In the genomic region with DNA sequence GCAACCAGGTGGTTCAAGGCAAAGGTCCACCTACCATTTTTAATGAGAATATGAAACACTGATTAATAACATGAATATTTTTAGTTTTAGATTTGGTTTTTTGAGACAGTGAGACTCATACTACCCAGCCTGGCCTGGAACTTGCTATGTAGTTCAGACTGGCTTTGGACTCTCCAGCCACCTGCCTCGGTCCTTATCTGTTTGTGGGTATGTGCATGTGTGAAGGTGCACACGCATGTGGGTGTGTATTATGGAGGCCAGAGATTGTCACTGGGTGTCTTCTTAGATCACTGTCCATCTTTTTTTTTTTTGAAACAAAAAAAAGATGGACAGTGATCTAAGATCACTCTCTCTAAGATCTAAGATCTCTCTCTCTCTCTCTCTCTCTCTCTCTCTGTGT, we compare ENCODE assay signal across 23 mouse cellular contexts. TPM values are rescaled to one million over a fixed set of nuclear protein-coding genes. Genes with fewer than 3 reads are reported as not detected.
DNase-seq lines count a peak whose midpoint lies in the region; ATAC-seq lines count a peak whose summit lies in the region.
"Had no signal": no experiment of that assay in that cellular context is flagged by ENCODE, and none has a peak within 500 bp of the region (broad histone marks: within the 10 kb centered on the region; RNA-seq: fewer than 3 reads in every experiment).

No protein-coding gene starts in this region.

- WGBS in liver, embryonic 13.5 days (ENCODE audit: insufficient replicate concordance), result 25% methylated on average over 2 of the region's 2 CpGs
- WGBS in liver, embryonic 12.5 days (ENCODE audit: insufficient replicate concordance), result 28% methylated on average over 2 of the region's 2 CpGs
- WGBS in liver, embryonic 16.5 days (ENCODE audit: insufficient replicate concordance), result 32% methylated on average over 2 of the region's 2 CpGs
- 90% methylated on average over 2 of the region's 2 CpGs for WGBS in midbrain, embryonic 16.5 days

- peaks cover 34% of the 10 kb centered on the region for H3K36me3 ChIP-seq in liver, embryonic 13.5 days
- peaks cover 49% of the 10 kb centered on the region for H3K36me3 ChIP-seq in liver, embryonic 12.5 days
- H3K36me3 ChIP-seq in liver, embryonic 16.5 days (ENCODE audit: control insufficient read depth, insufficient read depth), result peaks cover 8% of the 10 kb centered on the region
- 0 out of 2 replicates have a peak, but pooled peaks cover 3% of the 10 kb centered on the region for H3K36me3 ChIP-seq in midbrain, embryonic 16.5 days (ENCODE audit: control insufficient read depth, insufficient read depth, low read length)

- H3K27me3 ChIP-seq in liver, embryonic 13.5 days, result no peaks in the 10 kb centered on the region
- no peaks in the 10 kb centered on the region for H3K27me3 ChIP-seq in liver, embryonic 12.5 days (replicated peaks)
- H3K27me3 ChIP-seq in liver, embryonic 16.5 days (ENCODE audit: control insufficient read depth, insufficient read depth, low read depth, low read length), result no peaks in the 10 kb centered on the region
- no peaks in the 10 kb centered on the region for H3K27me3 ChIP-seq in midbrain, embryonic 16.5 days (ENCODE audit: control insufficient read depth, insufficient read depth, low read depth, low read length)
- H3K27me3 ChIP-seq: CH12.LX, Patski had no signal

- no peak for DNase-seq in liver, embryonic 13.5 days
- no peak for DNase-seq in liver
- DNase-seq in adrenal gland, postnatal 4 days (ENCODE audit: low spot score in 2 of 2), result no peak
- DNase-seq: adrenal gland, adult 2 months; adrenal gland, adult 8-10 months; adrenal gland, postnatal 10 days; adrenal gland, postnatal 14 days; adrenal gland, postnatal 25 days; adrenal gland, postnatal 36 days; B cell, adult 2 months; cerebellum, adult 11 months; cerebellum, adult 11-12 months; cerebellum, adult 18-20 months had no signal

- no peak overlapping the region for H3K4me2 ChIP-seq in liver, embryonic 13.5 days
- H3K4me2 ChIP-seq in liver, embryonic 12.5 days, result no peak overlapping the region
- no peak overlapping the region for H3K4me2 ChIP-seq in liver, embryonic 16.5 days (ENCODE audit: low read depth, low read length)
- H3K4me2 ChIP-seq in midbrain, embryonic 16.5 days (ENCODE audit: low read length), result no peak overlapping the region

- no peak overlapping the region for H3K27ac ChIP-seq in liver, embryonic 13.5 days
- H3K27ac ChIP-seq in liver, embryonic 12.5 days, result no peak overlapping the region
- no peak overlapping the region for H3K27ac ChIP-seq in liver, embryonic 16.5 days (ENCODE audit: low read length)
- no peak overlapping the region for H3K27ac ChIP-seq in midbrain, embryonic 16.5 days (ENCODE audit: low read length)

- H3K4me1 ChIP-seq in liver, embryonic 13.5 days (replicated peaks), result peaks cover 44% of the 10 kb centered on the region
- H3K4me1 ChIP-seq in liver, embryonic 12.5 days, result peaks cover 40% of the 10 kb centered on the region
- H3K4me1 ChIP-seq in liver, embryonic 16.5 days (ENCODE audit: control insufficient read depth, low read depth, low read length), result no peaks in the 10 kb centered on the region; the same call in none of the 2 replicates
- no peaks in the 10 kb centered on the region for H3K4me1 ChIP-seq in midbrain, embryonic 16.5 days (ENCODE audit: control insufficient read depth, insufficient read depth, low read length)

- peak; percentile 61; the same call in 1 of the 2 replicates for ATAC-seq in liver, embryonic 13.5 days (ENCODE audit: low read depth)
- ATAC-seq in liver, embryonic 12.5 days, result no peak
- peak; percentile 51; the same call in 1 of the 2 replicates for ATAC-seq in liver, embryonic 16.5 days (ENCODE audit: low read depth)
- ATAC-seq in megakaryocyte progenitor cell, adult 5-6 weeks (replicated peaks; ENCODE audit: poor library complexity), result peak; percentile 54; the same call in 1 of the 2 replicates
- ATAC-seq in megakaryocyte-erythroid progenitor cell, adult 5-6 weeks (replicated peaks; ENCODE audit: low FRiP score, low TSS enrichment, poor library complexity, severe bottlenecking), result peak; percentile 62
- no peak for ATAC-seq in midbrain, embryonic 16.5 days
- ATAC-seq: activated CD4-positive, CD25-positive, alpha-beta regulatory T cell, adult 4 months; CD4-positive, CD25-positive, alpha-beta regulatory T cell, adult 4 months; Patski had no signal

- no peak overlapping the region for H3K4me3 ChIP-seq in liver, embryonic 13.5 days (replicated peaks)
- no peak overlapping the region for H3K4me3 ChIP-seq in liver, embryonic 12.5 days
- no peak overlapping the region for H3K4me3 ChIP-seq in liver, embryonic 16.5 days (ENCODE audit: low read depth, low read length)
- no peak overlapping the region for H3K4me3 ChIP-seq in midbrain, embryonic 16.5 days (ENCODE audit: low read depth, low read length)

- H3K9me3 ChIP-seq in liver, embryonic 13.5 days (replicated peaks), result no peaks in the 10 kb centered on the region
- H3K9me3 ChIP-seq in liver, embryonic 12.5 days (replicated peaks), result no peaks in the 10 kb centered on the region
- H3K9me3 ChIP-seq in liver, embryonic 16.5 days (replicated peaks; ENCODE audit: control insufficient read depth, low read length), result no peaks in the 10 kb centered on the region
- no peaks in the 10 kb centered on the region for H3K9me3 ChIP-seq in midbrain, embryonic 16.5 days (replicated peaks; ENCODE audit: control insufficient read depth, low read length, poor library complexity, severe bottlenecking)
- H3K9me3 ChIP-seq: G1E had no signal

- no peak overlapping the region for H3K9ac ChIP-seq in liver, embryonic 13.5 days
- no peak overlapping the region for H3K9ac ChIP-seq in liver, embryonic 12.5 days
- no peak overlapping the region for H3K9ac ChIP-seq in liver, embryonic 16.5 days (ENCODE audit: low read depth, low read length)
- H3K9ac ChIP-seq in midbrain, embryonic 16.5 days (ENCODE audit: low read depth, low read length), result no peak overlapping the region

RNA-seq across cellular contexts. Expression of a gene that starts 13.3 kb away (rescaled TPM):
- 15.2 and 18.4 TPM in 2 replicates for polyA plus RNA-seq in liver, embryonic 13.5 days (2015; fragmentation: Nextera tagmentation; extraction: Ambion mirVana)
- 18.5 and 18.7 TPM in 2 replicates for polyA plus RNA-seq in liver, embryonic 12.5 days (2016; fragmentation: Nextera tagmentation; extraction: Ambion mirVana)
- polyA plus RNA-seq in liver, embryonic 16.5 days (2015; fragmentation: Nextera tagmentation; extraction: Ambion mirVana), result 21.8 and 22.3 TPM in 2 replicates
- total RNA-seq in megakaryocyte progenitor cell, adult 5-6 weeks (2015), result 6.6 and 10.1 TPM in 2 replicates
- 19.8 and 30.8 TPM in 2 replicates for total RNA-seq in megakaryocyte progenitor cell, adult 5-6 weeks (2017)
- 89.0 and 116 TPM in 2 replicates for total RNA-seq in megakaryocyte-erythroid progenitor cell, adult 5-6 weeks (2014; fragmentation: Nextera tagmentation)
- total RNA-seq in megakaryocyte-erythroid progenitor cell, adult 5-6 weeks (2017), result 193 and 249 TPM in 2 replicates
- 10 to 100 TPM; 37.0 to 40.4 TPM for total RNA-seq in adrenal gland, postnatal 4 days (2021)
- polyA plus RNA-seq in midbrain, embryonic 16.5 days (2015; fragmentation: Nextera tagmentation; extraction: Ambion mirVana), result 18.0 and 24.3 TPM in 2 replicates

RNA-seq across cellular contexts. Expression of a gene that starts 38.0 kb away (rescaled TPM):
- 39.3 and 47.0 TPM in 2 replicates for polyA plus RNA-seq in liver, embryonic 13.5 days (2015; fragmentation: Nextera tagmentation; extraction: Ambion mirVana)
- polyA plus RNA-seq in liver, embryonic 12.5 days (2016; fragmentation: Nextera tagmentation; extraction: Ambion mirVana), result 57.7 and 59.0 TPM in 2 replicates
- polyA plus RNA-seq in liver, embryonic 16.5 days (2015; fragmentation: Nextera tagmentation; extraction: Ambion mirVana), result 29.8 and 30.3 TPM in 2 replicates
- total RNA-seq in megakaryocyte progenitor cell, adult 5-6 weeks (2015), result 66.4 and 68.7 TPM in 2 replicates
- 75.6 and 83.8 TPM in 2 replicates for total RNA-seq in megakaryocyte progenitor cell, adult 5-6 weeks (2017)
- total RNA-seq in megakaryocyte-erythroid progenitor cell, adult 5-6 weeks (2014; fragmentation: Nextera tagmentation), result 121 and 141 TPM in 2 replicates
- 92.5 and 121 TPM in 2 replicates for total RNA-seq in megakaryocyte-erythroid progenitor cell, adult 5-6 weeks (2017)
- 10 to 100 TPM; 15.8 to 17.6 TPM for total RNA-seq in adrenal gland, postnatal 4 days (2021)
- polyA plus RNA-seq in midbrain, embryonic 16.5 days (2015; fragmentation: Nextera tagmentation; extraction: Ambion mirVana), result 3.0 and 3.4 TPM in 2 replicates

Comparison
In these comparisons a context has a peak if more than half of its experiments do, and no peak if none do; other contexts are left out.
1. ATAC-seq: peak in liver, embryonic 13.5 days (single experiment), liver, embryonic 16.5 days (single experiment), megakaryocyte progenitor cell, adult 5-6 weeks (single experiment) and megakaryocyte-erythroid progenitor cell, adult 5-6 weeks (single experiment); none in liver, embryonic 12.5 days (single experiment) and midbrain, embryonic 16.5 days (single experiment).